Mouse (Mus musculus) hindbrain, embryonic 15.5 days (tissue): Measurements from ENCODE around the gene Sowahb. TPM values are rescaled to one million over a fixed set of nuclear protein-coding genes. Genes with fewer than 3 reads are reported as not detected.

Source experiments
- ATAC-seq: fragments of 200-750 bp; cut with Nextera tagmentation; 2 replicates; pipeline ENCODE4 v1.8.0; 2017; ENCODE audit warnings: low read depth, moderate number of reproducible peaks, moderate TSS enrichment; ENCODE audit not compliant: low FRiP score
- H3K27ac ChIP-seq: fragments of 300-500 bp; sonication (generic); replicated peaks from 2 replicates; pipeline ENCODE4 v1.5.1; 2015; ENCODE audit warnings: mild to moderate bottlenecking, inconsistent platforms
- H3K27me3 ChIP-seq: fragments of 300-500 bp; sonication (generic); 2 replicates; pipeline ENCODE4 v1.6.1; 2015; ENCODE audit warnings: control low read depth, inconsistent platforms
- H3K36me3 ChIP-seq: fragments of 300-500 bp; sonication (generic); 2 replicates; pipeline ENCODE4 v1.6.1; 2015; ENCODE audit warnings: control low read depth, inconsistent platforms
- H3K4me1 ChIP-seq: fragments of 300-500 bp; sonication (generic); replicated peaks from 2 replicates; pipeline ENCODE4 v1.6.1; 2015; ENCODE audit warnings: control low read depth, inconsistent platforms
- H3K4me2 ChIP-seq: fragments of 300-500 bp; sonication (generic); 2 replicates; pipeline ENCODE4 v1.6.1; 2015; ENCODE audit warnings: moderate library complexity, mild to moderate bottlenecking, inconsistent platforms
- H3K4me3 ChIP-seq: fragments of 300-500 bp; sonication (generic); 2 replicates; pipeline ENCODE4 v1.5.1; 2015; ENCODE audit warnings: mild to moderate bottlenecking, inconsistent platforms
- H3K9ac ChIP-seq: fragments of 300-500 bp; sonication (generic); 2 replicates; pipeline ENCODE4 v1.6.1; 2015; ENCODE audit warnings: inconsistent platforms
- H3K9me3 ChIP-seq: fragments of 300-500 bp; sonication (generic); 2 replicates; pipeline ENCODE4 v1.6.1; 2016; ENCODE audit warnings: control low read depth, inconsistent platforms
- WGBS: fragments of 180-500 bp; shearing (Covaris S2); methylation state at CpG from one replicate; pipeline ENCODE4 v1.1.7; 2015; 5-methylcytosine and 5-hydroxymethylcytosine counted together
- polyA plus RNA-seq: library from polyadenylated mRNA; unstranded; fragments of >200 nt; fragmentation: Nextera tagmentation; extraction: Ambion mirVana; gene quantifications from 2 replicates; pipeline ENCODE4 v1.2.1, GENCODE M21; 2015

Gene Sowahb
- polyA plus RNA-seq = 0.07 TPM in 1 of 2 replicates, not detected in the other

DNA sequence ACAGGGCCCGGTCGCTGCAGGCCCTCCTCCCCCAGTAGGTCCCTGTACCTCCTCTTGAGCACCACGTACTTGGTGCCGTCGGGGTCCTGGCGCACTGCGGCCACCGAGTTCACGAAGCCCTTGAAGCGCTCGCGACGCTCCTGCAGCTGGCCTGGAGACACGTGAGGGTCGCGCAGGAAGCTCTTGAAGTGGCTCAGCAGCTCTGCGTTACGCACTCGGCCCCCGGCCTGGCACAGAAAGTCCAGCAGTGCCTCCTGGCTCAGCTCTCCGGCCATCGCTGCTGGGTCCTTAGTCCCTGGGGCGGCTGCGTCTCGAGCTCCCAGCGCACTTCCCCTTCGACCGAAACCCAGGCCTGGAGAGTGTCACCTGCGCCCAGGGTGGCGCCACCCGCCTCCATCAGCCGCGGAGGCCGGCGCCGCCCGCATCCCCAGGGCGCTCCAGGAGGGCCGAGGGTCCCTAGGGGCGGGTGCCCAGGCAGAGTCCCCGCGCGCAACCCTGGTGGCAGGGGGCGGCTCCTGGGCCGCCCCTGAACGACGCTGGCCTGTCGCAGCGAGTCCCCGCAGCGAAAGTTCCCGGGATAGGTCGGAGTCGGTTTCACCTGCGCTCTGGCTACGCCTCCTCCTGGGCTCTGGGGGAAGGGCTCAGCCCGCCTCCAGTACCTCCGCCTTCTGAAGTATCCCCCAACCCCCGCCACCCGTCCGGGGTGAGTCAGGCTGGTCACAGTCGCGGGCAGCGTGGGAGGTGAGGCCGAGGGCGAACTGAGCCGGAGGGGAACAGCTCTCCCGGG is at the start of gene Sowahb:
Sowahb (minus strand) TSS at position 439 of the 787 bp plus-strand sequence.
- Histone ChIP-seq H3K27me3 (peaks cover 74% of the 10 kb centered on the region), H3K4me2 (peak within 1 kb of the TSS; percentile 92), H3K4me1 (peaks cover 22% of the 10 kb centered on the region), H3K27ac (no peak within 1 kb of the TSS), H3K9ac (peak within 1 kb of the TSS; percentile 31), H3K4me3 (peak within 1 kb of the TSS; percentile 48), H3K9me3 (no peaks in the 10 kb centered on the region), H3K36me3 (no peaks in the 10 kb centered on the region)
- under 1% methylated on average over 68 of the region's 68 CpGs for WGBS
- peak; percentile 71 for ATAC-seq

DNA sequence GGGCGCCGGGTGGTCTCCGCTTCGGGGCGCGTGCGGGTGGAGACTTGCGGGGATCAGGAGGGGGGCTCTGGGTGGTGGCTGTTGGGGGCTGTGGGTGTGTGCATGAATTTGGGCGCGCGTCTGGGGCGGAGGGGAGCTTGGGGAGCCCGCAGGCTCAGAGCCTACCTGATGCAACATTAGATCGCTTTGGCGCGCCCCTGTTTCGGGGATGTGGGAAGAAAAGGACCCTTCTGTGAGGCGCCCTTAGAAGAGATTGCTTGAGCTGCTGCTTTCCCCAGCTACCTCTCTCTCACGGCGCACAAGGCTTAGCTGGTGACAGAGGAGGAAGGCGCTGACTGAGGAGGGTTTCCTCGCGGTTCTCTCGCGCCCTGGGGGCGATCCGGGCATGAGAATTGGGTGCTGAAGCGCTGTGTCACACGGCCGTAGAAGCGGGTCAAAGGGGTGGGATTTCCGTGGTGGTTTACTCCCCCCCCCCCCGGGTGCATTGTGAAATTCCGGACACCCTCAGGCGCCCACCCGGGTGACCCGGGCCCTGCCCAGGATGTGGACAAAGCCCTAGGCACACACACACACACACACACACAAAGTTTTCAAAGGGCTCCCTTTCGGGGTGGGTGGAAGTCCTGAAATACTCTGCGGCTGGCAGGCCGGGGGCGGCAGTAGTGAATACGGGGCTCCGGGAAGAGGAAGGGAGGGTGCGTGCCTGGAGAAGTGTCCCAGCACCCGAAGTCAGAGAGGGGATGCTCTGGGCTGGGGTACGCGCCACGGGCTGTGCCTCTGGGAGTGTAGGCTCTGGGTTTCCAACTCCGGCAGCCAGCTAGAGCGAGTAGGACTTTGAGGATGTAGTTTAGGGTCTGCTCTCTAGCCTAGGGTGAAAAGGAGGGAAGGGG is 49.1 kb upstream of the Sowahb start:
- Histone ChIP-seq H3K4me3 (peak overlapping the region; percentile 79), H3K4me1 (peaks cover 56% of the 10 kb centered on the region), H3K4me2 (peak overlapping the region; percentile 90), H3K27ac (peak overlapping the region; percentile 96), H3K27me3 (no peaks in the 10 kb centered on the region), H3K36me3 (no peaks in the 10 kb centered on the region), H3K9ac (peak overlapping the region; percentile 89), H3K9me3 (no peaks in the 10 kb centered on the region)
- WGBS = 0% methylated on average over 50 of the region's 50 CpGs
- peak; percentile 55 for ATAC-seq

DNA sequence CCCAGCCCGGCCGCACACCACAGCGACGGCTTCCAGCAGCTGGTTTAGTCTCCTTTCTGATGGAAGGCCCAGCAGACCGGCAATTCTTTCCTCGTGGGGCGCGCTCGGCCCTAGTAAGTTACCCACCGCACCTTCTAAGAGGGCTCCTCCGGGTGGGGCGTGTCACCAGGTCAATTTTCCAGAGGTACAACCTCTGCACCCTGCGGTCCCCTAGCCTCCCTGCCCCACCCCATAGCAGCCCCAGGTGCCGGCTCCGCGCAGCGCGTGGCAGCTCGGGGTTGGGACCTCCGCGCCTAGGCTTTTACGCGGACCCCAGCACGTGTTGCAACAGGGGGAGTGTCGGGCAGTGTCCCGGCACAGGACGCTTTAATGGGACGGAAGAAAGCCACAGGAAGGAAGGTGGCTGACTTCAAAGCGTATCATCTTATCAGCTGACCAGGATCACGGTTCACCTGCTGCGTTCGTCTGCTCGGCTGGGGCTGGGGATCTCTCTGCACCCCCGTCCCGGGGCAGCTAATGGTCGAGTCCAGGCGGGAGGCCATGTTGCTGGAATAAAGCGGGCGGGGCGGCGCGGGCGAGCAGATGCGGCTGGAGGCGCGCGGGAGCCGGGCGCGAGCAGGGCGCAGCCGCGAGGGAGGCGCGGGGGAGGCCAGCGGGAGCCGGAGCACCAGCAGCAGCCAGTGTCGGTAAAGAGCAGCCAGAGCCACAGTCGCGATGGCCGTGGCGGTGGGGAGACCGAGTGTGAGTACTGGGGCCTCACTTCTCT is 48.2 kb upstream of the Sowahb start, which contains the start of gene Sept11:
Sept11 (plus strand) TSS at position 581 of the 766 bp plus-strand sequence.
- WGBS = under 1% methylated on average over 63 of the region's 63 CpGs
- H3K4me3 ChIP-seq = peak within 1 kb of the TSS; percentile 79
- peak; percentile 93 for ATAC-seq
- H3K4me2 ChIP-seq = peak within 1 kb of the TSS; percentile 90
- no peaks in the 10 kb centered on the region for H3K36me3 ChIP-seq
- H3K27me3 ChIP-seq = no peaks in the 10 kb centered on the region
- no peaks in the 10 kb centered on the region for H3K9me3 ChIP-seq
- peak within 1 kb of the TSS; percentile 89 for H3K9ac ChIP-seq
- H3K4me1 ChIP-seq = peaks cover 49% of the 10 kb centered on the region
- H3K27ac ChIP-seq = peak within 1 kb of the TSS; percentile 96

- Histone ChIP-seq H3K36me3 (no peaks in the 10 kb centered on the region), H3K27ac (peak overlapping the region; percentile 96), H3K4me1 (peaks cover 41% of the 10 kb centered on the region), H3K4me3 (peak overlapping the region; percentile 79), H3K9ac (peak overlapping the region; percentile 89), H3K27me3 (no peaks in the 10 kb centered on the region), H3K4me2 (peak overlapping the region; percentile 90), H3K9me3 (no peaks in the 10 kb centered on the region)
- peak; percentile 28 for ATAC-seq
- 5% methylated on average over 28 of the region's 28 CpGs for WGBS
Measured at GRCm38 (mm10) chr5:93092147-93092781, 47.4 kb upstream of the Sowahb start.

GRCm38 (mm10) chr5:93091266-93091665 is 46.4 kb upstream of the Sowahb start:
- no peak overlapping the region for H3K27ac ChIP-seq
- H3K9ac ChIP-seq = no peak overlapping the region
- H3K4me2 ChIP-seq = peak overlapping the region; percentile 90
- no peaks in the 10 kb centered on the region for H3K9me3 ChIP-seq
- no peak for ATAC-seq
- peaks cover 36% of the 10 kb centered on the region for H3K4me1 ChIP-seq
- 54% methylated on average over 3 of the region's 3 CpGs for WGBS
- peak overlapping the region; percentile 79; the same call in 1 of the 2 replicates for H3K4me3 ChIP-seq
- no peaks in the 10 kb centered on the region for H3K36me3 ChIP-seq
- H3K27me3 ChIP-seq = no peaks in the 10 kb centered on the region

GRCm38 (mm10) chr5:93085900-93086299 is 41.1 kb upstream of the Sowahb start:
- H3K36me3 ChIP-seq = no peaks in the 10 kb centered on the region
- H3K9me3 ChIP-seq = no peaks in the 10 kb centered on the region
- H3K4me3 ChIP-seq = no peak overlapping the region
- H3K9ac ChIP-seq = no peak overlapping the region
- H3K27ac ChIP-seq = no peak overlapping the region
- H3K4me1 ChIP-seq = peaks cover 1% of the 10 kb centered on the region
- WGBS = 91% methylated on average over 4 of the region's 4 CpGs
- H3K4me2 ChIP-seq = no peak overlapping the region
- H3K27me3 ChIP-seq = no peaks in the 10 kb centered on the region
- no peak for ATAC-seq

GRCm38 (mm10) chr5:93085015-93085598 is 40.3 kb upstream of the Sowahb start:
- H3K9me3 ChIP-seq = no peaks in the 10 kb centered on the region
- H3K4me1 ChIP-seq = no peaks in the 10 kb centered on the region
- ATAC-seq = no peak
- H3K27ac ChIP-seq = no peak overlapping the region
- WGBS = 65% methylated on average over 4 of the region's 4 CpGs
- no peak overlapping the region for H3K9ac ChIP-seq
- H3K27me3 ChIP-seq = no peaks in the 10 kb centered on the region
- no peak overlapping the region for H3K4me3 ChIP-seq
- H3K4me2 ChIP-seq = no peak overlapping the region
- no peaks in the 10 kb centered on the region for H3K36me3 ChIP-seq

- WGBS = 87% methylated on average over 3 of the region's 3 CpGs
- H3K9me3 ChIP-seq = no peaks in the 10 kb centered on the region
- no peak overlapping the region for H3K27ac ChIP-seq
- no peak overlapping the region for H3K4me3 ChIP-seq
- H3K4me2 ChIP-seq = no peak overlapping the region
- H3K9ac ChIP-seq = no peak overlapping the region
- H3K4me1 ChIP-seq = no peaks in the 10 kb centered on the region
- no peaks in the 10 kb centered on the region for H3K27me3 ChIP-seq
- H3K36me3 ChIP-seq = no peaks in the 10 kb centered on the region
- no peak for ATAC-seq
Measured at GRCm38 (mm10) chr5:93079596-93079995, 34.8 kb upstream of the Sowahb start.

GRCm38 (mm10) chr5:93077661-93078323 is 33.0 kb upstream of the Sowahb start:
- Histone ChIP-seq H3K9me3 (no peaks in the 10 kb centered on the region), H3K4me2 (no peak overlapping the region), H3K27ac (no peak overlapping the region), H3K4me3 (no peak overlapping the region), H3K4me1 (no peaks in the 10 kb centered on the region), H3K9ac (no peak overlapping the region), H3K27me3 (no peaks in the 10 kb centered on the region), H3K36me3 (no peaks in the 10 kb centered on the region)
- 86% methylated on average over 7 of the region's 7 CpGs for WGBS
- ATAC-seq = no peak

GRCm38 (mm10) chr5:93060865-93061264 is 16.0 kb upstream of the Sowahb start:
- H3K27ac ChIP-seq = no peak overlapping the region
- H3K4me1 ChIP-seq = no peaks in the 10 kb centered on the region
- H3K9ac ChIP-seq = no peak overlapping the region
- no peaks in the 10 kb centered on the region for H3K36me3 ChIP-seq
- no peaks in the 10 kb centered on the region for H3K9me3 ChIP-seq
- H3K4me3 ChIP-seq = no peak overlapping the region
- no peaks in the 10 kb centered on the region for H3K27me3 ChIP-seq
- H3K4me2 ChIP-seq = no peak overlapping the region
- ATAC-seq = no peak
- WGBS = 91% methylated on average over 4 of the region's 4 CpGs
